17 mouse cellular contexts compared by ENCODE assay signal in genomic region chr10:23895376-23895775, GRCm38 (mm10). TPM values are rescaled to one million over a fixed set of nuclear protein-coding genes. Genes with fewer than 3 reads are reported as not detected.
DNase-seq lines count a peak whose midpoint lies in the region; ATAC-seq lines count a peak whose summit lies in the region.
"Had no signal": no experiment of that assay in that cellular context is flagged by ENCODE, and none has a peak within 500 bp of the region (broad histone marks: within the 10 kb centered on the region; RNA-seq: fewer than 3 reads in every experiment).

No protein-coding gene starts in this region.

- H3K4me3 ChIP-seq in heart, embryonic 11.5 days (ENCODE audit: low read depth, low read length) = no peak overlapping the region
- no peak overlapping the region for H3K4me3 ChIP-seq in heart, embryonic 12.5 days
- no peak overlapping the region for H3K4me3 ChIP-seq in kidney, embryonic 14.5 days (ENCODE audit: low read length)
- no peak overlapping the region for H3K4me3 ChIP-seq in intestine, embryonic 15.5 days (replicated peaks)
- no peak overlapping the region for H3K4me3 ChIP-seq in forebrain, embryonic 10.5 days
- no peak overlapping the region for H3K4me3 ChIP-seq in midbrain, embryonic 15.5 days
- H3K4me3 ChIP-seq: hindbrain, embryonic 13.5 days had no signal

- H3K4me1 ChIP-seq in heart, embryonic 11.5 days (ENCODE audit: control insufficient read depth, insufficient read depth, low read length) = no peaks in the 10 kb centered on the region; the same call in 1 of the 2 replicates
- H3K4me1 ChIP-seq in heart, embryonic 12.5 days (replicated peaks) = peaks cover 11% of the 10 kb centered on the region
- H3K4me1 ChIP-seq in kidney, embryonic 14.5 days (ENCODE audit: control insufficient read depth, insufficient read depth, low read length) = no peaks in the 10 kb centered on the region
- H3K4me1 ChIP-seq in intestine, embryonic 15.5 days (replicated peaks) = 0 out of 2 replicates have a peak, but pooled peaks cover 4% of the 10 kb centered on the region
- peaks cover 4% of the 10 kb centered on the region; the same call in 1 of the 2 replicates for H3K4me1 ChIP-seq in forebrain, embryonic 10.5 days
- H3K4me1 ChIP-seq in midbrain, embryonic 15.5 days = no peaks in the 10 kb centered on the region

- peak; percentile 30 to 38 for DNase-seq in kidney, adult 8-10 months
- peak; percentile 49 to 58 for DNase-seq in kidney, postnatal 36 days
- no peak for DNase-seq in forebrain, embryonic 10.5 days (ENCODE audit: extremely low spot score, low spot score)
- DNase-seq: forebrain, postnatal 0 days; layer of hippocampus, postnatal 36 days; left cerebral cortex, postnatal 4 days; liver, postnatal 0 days; thymus, adult 18-20 months had no signal

- WGBS in heart, embryonic 11.5 days (ENCODE audit: insufficient replicate concordance) = 71% methylated on average over 7 of the region's 7 CpGs
- 73% methylated on average over 7 of the region's 7 CpGs for WGBS in heart, embryonic 12.5 days
- 85% methylated on average over 7 of the region's 7 CpGs for WGBS in kidney, embryonic 14.5 days
- WGBS in intestine, embryonic 15.5 days = 65% methylated on average over 7 of the region's 7 CpGs
- WGBS in forebrain, embryonic 10.5 days = 80% methylated on average over 7 of the region's 7 CpGs
- WGBS in midbrain, embryonic 15.5 days = 83% methylated on average over 7 of the region's 7 CpGs

- no peak overlapping the region for H3K27ac ChIP-seq in heart, embryonic 11.5 days (ENCODE audit: low read depth, low read length)
- no peak overlapping the region for H3K27ac ChIP-seq in heart, embryonic 12.5 days (ENCODE audit: poor library complexity, severe bottlenecking)
- H3K27ac ChIP-seq in kidney, embryonic 14.5 days (ENCODE audit: low read depth, low read length) = no peak overlapping the region
- H3K27ac ChIP-seq in intestine, embryonic 15.5 days = no peak overlapping the region
- H3K27ac ChIP-seq in forebrain, embryonic 10.5 days = no peak overlapping the region
- no peak overlapping the region for H3K27ac ChIP-seq in midbrain, embryonic 15.5 days
- H3K27ac ChIP-seq: heart, adult 2 months; hindbrain, embryonic 13.5 days had no signal

- no peak for ATAC-seq in heart, embryonic 11.5 days (replicated peaks; ENCODE audit: insufficient number of reproducible peaks, low FRiP score, low TSS enrichment)
- no peak for ATAC-seq in heart, embryonic 12.5 days (ENCODE audit: insufficient number of reproducible peaks, low FRiP score)
- no peak for ATAC-seq in kidney, embryonic 14.5 days (ENCODE audit: low FRiP score, low TSS enrichment)
- ATAC-seq in intestine, embryonic 15.5 days = no peak
- ATAC-seq in midbrain, embryonic 15.5 days (replicated peaks) = no peak
- ATAC-seq: forebrain, postnatal 0 days; liver, postnatal 0 days had no signal

- no peak overlapping the region for H3K9ac ChIP-seq in heart, embryonic 11.5 days (ENCODE audit: low read depth, low read length)
- H3K9ac ChIP-seq in heart, embryonic 12.5 days = no peak overlapping the region
- H3K9ac ChIP-seq in kidney, embryonic 14.5 days (ENCODE audit: low read depth, low read length) = no peak overlapping the region
- H3K9ac ChIP-seq in intestine, embryonic 15.5 days = no peak overlapping the region
- H3K9ac ChIP-seq in midbrain, embryonic 15.5 days = no peak overlapping the region
- H3K9ac ChIP-seq: forebrain, postnatal 0 days; hindbrain, embryonic 13.5 days had no signal

- no peaks in the 10 kb centered on the region for H3K9me3 ChIP-seq in heart, embryonic 11.5 days (replicated peaks; ENCODE audit: control insufficient read depth, low read length)
- H3K9me3 ChIP-seq in heart, embryonic 12.5 days (replicated peaks) = no peaks in the 10 kb centered on the region
- H3K9me3 ChIP-seq in kidney, embryonic 14.5 days (ENCODE audit: control insufficient read depth, low read length) = no peaks in the 10 kb centered on the region
- no peaks in the 10 kb centered on the region for H3K9me3 ChIP-seq in intestine, embryonic 15.5 days
- H3K9me3 ChIP-seq in forebrain, embryonic 10.5 days = no peaks in the 10 kb centered on the region
- H3K9me3 ChIP-seq in midbrain, embryonic 15.5 days = no peaks in the 10 kb centered on the region
- H3K9me3 ChIP-seq: hindbrain, embryonic 13.5 days had no signal

- no peaks in the 10 kb centered on the region for H3K27me3 ChIP-seq in heart, embryonic 11.5 days (ENCODE audit: control insufficient read depth, insufficient read depth, low read length)
- no peaks in the 10 kb centered on the region for H3K27me3 ChIP-seq in heart, embryonic 12.5 days (replicated peaks)
- no peaks in the 10 kb centered on the region for H3K27me3 ChIP-seq in kidney, embryonic 14.5 days (ENCODE audit: control insufficient read depth, insufficient read depth, low read length)
- H3K27me3 ChIP-seq in intestine, embryonic 15.5 days (replicated peaks) = no peaks in the 10 kb centered on the region
- no peaks in the 10 kb centered on the region for H3K27me3 ChIP-seq in forebrain, embryonic 10.5 days (ENCODE audit: poor library complexity, severe bottlenecking)
- no peaks in the 10 kb centered on the region for H3K27me3 ChIP-seq in midbrain, embryonic 15.5 days (replicated peaks)
- H3K27me3 ChIP-seq: hindbrain, embryonic 13.5 days had no signal

- peak overlapping the region; percentile 79 for H3K4me2 ChIP-seq in heart, embryonic 11.5 days
- H3K4me2 ChIP-seq in heart, embryonic 12.5 days = no peak overlapping the region
- H3K4me2 ChIP-seq in kidney, embryonic 14.5 days (replicated peaks; ENCODE audit: low read depth, low read length) = no peak overlapping the region
- H3K4me2 ChIP-seq in intestine, embryonic 15.5 days (replicated peaks) = peak overlapping the region; percentile 74; the same call in 1 of the 2 replicates
- no peak overlapping the region for H3K4me2 ChIP-seq in midbrain, embryonic 15.5 days

- no peaks in the 10 kb centered on the region for H3K36me3 ChIP-seq in heart, embryonic 11.5 days (ENCODE audit: control insufficient read depth, insufficient read depth, low read length)
- no peaks in the 10 kb centered on the region for H3K36me3 ChIP-seq in heart, embryonic 12.5 days
- no peaks in the 10 kb centered on the region for H3K36me3 ChIP-seq in kidney, embryonic 14.5 days (ENCODE audit: control insufficient read depth, insufficient read depth, low read length)
- H3K36me3 ChIP-seq in intestine, embryonic 15.5 days = no peaks in the 10 kb centered on the region
- no peaks in the 10 kb centered on the region for H3K36me3 ChIP-seq in forebrain, embryonic 10.5 days (replicated peaks)
- no peaks in the 10 kb centered on the region for H3K36me3 ChIP-seq in midbrain, embryonic 15.5 days (replicated peaks)
- H3K36me3 ChIP-seq: hindbrain, embryonic 13.5 days had no signal

RNA-seq across cellular contexts. Expression of gene Vnn1, which starts 0.9 kb away (rescaled TPM):
- polyA plus RNA-seq in heart, embryonic 11.5 days (2014; fragmentation: Nextera tagmentation; extraction: Ambion mirVana) = 7.0 and 7.3 TPM in 2 replicates
- 6.9 and 7.0 TPM in 2 replicates for polyA plus RNA-seq in heart, embryonic 12.5 days (2016; fragmentation: Nextera tagmentation; extraction: Ambion mirVana)
- polyA plus RNA-seq in kidney, embryonic 14.5 days (2014; fragmentation: Nextera tagmentation; extraction: Ambion mirVana) = 0.74 and 0.79 TPM in 2 replicates
- polyA plus RNA-seq in intestine, embryonic 15.5 days (2015; fragmentation: Nextera tagmentation; extraction: Ambion mirVana) = 1.9 and 2.4 TPM in 2 replicates
- polyA plus RNA-seq in forebrain, embryonic 10.5 days (2016; fragmentation: Nextera tagmentation; extraction: Ambion mirVana) = 1.2 and 1.9 TPM in 2 replicates
- polyA plus RNA-seq in midbrain, embryonic 15.5 days (2015; fragmentation: Nextera tagmentation; extraction: Ambion mirVana) = 0.31 and 0.68 TPM in 2 replicates

RNA-seq across cellular contexts. Expression of gene Taar1, which starts 24.8 kb away (rescaled TPM):
- polyA plus RNA-seq in heart, embryonic 11.5 days (2014; fragmentation: Nextera tagmentation; extraction: Ambion mirVana) = not detected in 2 replicates
- not detected in 2 replicates for polyA plus RNA-seq in heart, embryonic 12.5 days (2016; fragmentation: Nextera tagmentation; extraction: Ambion mirVana)
- polyA plus RNA-seq in kidney, embryonic 14.5 days (2014; fragmentation: Nextera tagmentation; extraction: Ambion mirVana) = not detected in 2 replicates
- not detected in 2 replicates for polyA plus RNA-seq in intestine, embryonic 15.5 days (2015; fragmentation: Nextera tagmentation; extraction: Ambion mirVana)
- not detected in 2 replicates for polyA plus RNA-seq in forebrain, embryonic 10.5 days (2016; fragmentation: Nextera tagmentation; extraction: Ambion mirVana)
- not detected in 2 replicates for polyA plus RNA-seq in midbrain, embryonic 15.5 days (2015; fragmentation: Nextera tagmentation; extraction: Ambion mirVana)
- polyA plus RNA-seq: forebrain, postnatal 0 days; heart, adult 2 months; hindbrain, embryonic 13.5 days; liver, postnatal 0 days; midbrain, postnatal 0 days; neural tube, embryonic 14.5 days had no signal

RNA-seq across cellular contexts. Expression of gene Taar2, which starts 43.0 kb away (rescaled TPM):
- not detected in 2 replicates for polyA plus RNA-seq in heart, embryonic 11.5 days (2014; fragmentation: Nextera tagmentation; extraction: Ambion mirVana)
- polyA plus RNA-seq in heart, embryonic 12.5 days (2016; fragmentation: Nextera tagmentation; extraction: Ambion mirVana) = not detected in 2 replicates
- polyA plus RNA-seq in kidney, embryonic 14.5 days (2014; fragmentation: Nextera tagmentation; extraction: Ambion mirVana) = not detected in 2 replicates
- 0.14 and 0.21 TPM in 2 replicates for polyA plus RNA-seq in intestine, embryonic 15.5 days (2015; fragmentation: Nextera tagmentation; extraction: Ambion mirVana)
- not detected in 2 replicates for polyA plus RNA-seq in forebrain, embryonic 10.5 days (2016; fragmentation: Nextera tagmentation; extraction: Ambion mirVana)
- polyA plus RNA-seq in midbrain, embryonic 15.5 days (2015; fragmentation: Nextera tagmentation; extraction: Ambion mirVana) = 0.17 TPM in 2 replicates
- polyA plus RNA-seq: heart, adult 2 months; hindbrain, embryonic 13.5 days; liver, postnatal 0 days; midbrain, postnatal 0 days; neural tube, embryonic 14.5 days had no signal

RNA-seq across cellular contexts. Expression of gene Vnn3, which starts 44.1 kb away (rescaled TPM):
- polyA plus RNA-seq in heart, embryonic 11.5 days (2014; fragmentation: Nextera tagmentation; extraction: Ambion mirVana) = not detected in 2 replicates
- not detected in 2 replicates for polyA plus RNA-seq in heart, embryonic 12.5 days (2016; fragmentation: Nextera tagmentation; extraction: Ambion mirVana)
- not detected in 2 replicates for polyA plus RNA-seq in kidney, embryonic 14.5 days (2014; fragmentation: Nextera tagmentation; extraction: Ambion mirVana)
- 0.24 and 0.28 TPM in 2 replicates for polyA plus RNA-seq in intestine, embryonic 15.5 days (2015; fragmentation: Nextera tagmentation; extraction: Ambion mirVana)
- not detected in 2 replicates for polyA plus RNA-seq in forebrain, embryonic 10.5 days (2016; fragmentation: Nextera tagmentation; extraction: Ambion mirVana)
- polyA plus RNA-seq in midbrain, embryonic 15.5 days (2015; fragmentation: Nextera tagmentation; extraction: Ambion mirVana) = 0.09 TPM in 1 of 2 replicates, not detected in the other
- polyA plus RNA-seq: forebrain, postnatal 0 days; hindbrain, embryonic 13.5 days; neural tube, embryonic 14.5 days had no signal

RNA-seq across cellular contexts. Expression of gene Taar3, which starts 54.0 kb away (rescaled TPM):
- polyA plus RNA-seq in heart, embryonic 11.5 days (2014; fragmentation: Nextera tagmentation; extraction: Ambion mirVana) = not detected in 2 replicates
- not detected in 2 replicates for polyA plus RNA-seq in heart, embryonic 12.5 days (2016; fragmentation: Nextera tagmentation; extraction: Ambion mirVana)
- polyA plus RNA-seq in kidney, embryonic 14.5 days (2014; fragmentation: Nextera tagmentation; extraction: Ambion mirVana) = not detected in 2 replicates
- polyA plus RNA-seq in intestine, embryonic 15.5 days (2015; fragmentation: Nextera tagmentation; extraction: Ambion mirVana) = not detected in 2 replicates
- not detected in 2 replicates for polyA plus RNA-seq in forebrain, embryonic 10.5 days (2016; fragmentation: Nextera tagmentation; extraction: Ambion mirVana)
- not detected in 2 replicates for polyA plus RNA-seq in midbrain, embryonic 15.5 days (2015; fragmentation: Nextera tagmentation; extraction: Ambion mirVana)
- polyA plus RNA-seq: forebrain, postnatal 0 days; heart, adult 2 months; hindbrain, embryonic 13.5 days; liver, postnatal 0 days; midbrain, postnatal 0 days; neural tube, embryonic 14.5 days had no signal

Comparison
In these comparisons a context has a peak if more than half of its experiments do, and no peak if none do; other contexts are left out.
1. H3K4me2 ChIP-seq: peak in heart, embryonic 11.5 days (single experiment) and intestine, embryonic 15.5 days (single experiment); none in heart, embryonic 12.5 days (single experiment), kidney, embryonic 14.5 days (single experiment) and midbrain, embryonic 15.5 days (single experiment).